Mouse (Mus musculus) embryonic fibroblast, embryonic 13.5 days (primary cell): ENCODE measurements around the gene Tob2.

Experiments used
- CTCF ChIP-seq: IDR thresholded peaks from 2 replicates; pipeline ENCODE4 v1.5.1; 2011; ENCODE audit warnings: mild to moderate bottlenecking, control low read depth, low read length, moderate library complexity, borderline replicate concordance; ENCODE audit not compliant: insufficient read depth
- POLR2A ChIP-seq: IDR thresholded peaks from 2 replicates; pipeline ENCODE4 v1.6.1; 2011; ENCODE audit warnings: low read depth, mild to moderate bottlenecking, control low read depth, low read length, moderate library complexity

DNA sequence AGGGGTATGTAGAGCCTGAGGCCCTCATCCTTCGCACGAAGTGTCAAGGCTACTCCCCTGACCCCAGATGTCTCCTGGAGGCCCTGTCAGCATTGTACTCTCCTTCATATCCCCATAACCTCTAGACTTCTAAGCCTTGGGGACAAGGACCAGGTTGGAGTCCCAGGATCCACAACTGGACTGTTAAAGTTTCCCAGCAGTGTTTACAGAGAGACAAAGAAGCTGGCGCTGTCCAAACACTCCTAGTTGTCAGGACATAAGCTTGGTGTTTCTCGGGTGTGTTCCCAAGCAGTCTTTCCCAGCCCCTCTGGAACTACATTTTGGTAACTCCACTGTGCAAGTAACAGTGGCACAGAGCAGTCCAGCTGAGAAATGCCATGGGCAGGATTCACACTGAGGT, 25.1 kb downstream of the Tob2 start:
- TF ChIP-seq CTCF (no peak), POLR2A (no peak)
